15 mouse cellular contexts compared by ENCODE assay signal in the genomic region with DNA sequence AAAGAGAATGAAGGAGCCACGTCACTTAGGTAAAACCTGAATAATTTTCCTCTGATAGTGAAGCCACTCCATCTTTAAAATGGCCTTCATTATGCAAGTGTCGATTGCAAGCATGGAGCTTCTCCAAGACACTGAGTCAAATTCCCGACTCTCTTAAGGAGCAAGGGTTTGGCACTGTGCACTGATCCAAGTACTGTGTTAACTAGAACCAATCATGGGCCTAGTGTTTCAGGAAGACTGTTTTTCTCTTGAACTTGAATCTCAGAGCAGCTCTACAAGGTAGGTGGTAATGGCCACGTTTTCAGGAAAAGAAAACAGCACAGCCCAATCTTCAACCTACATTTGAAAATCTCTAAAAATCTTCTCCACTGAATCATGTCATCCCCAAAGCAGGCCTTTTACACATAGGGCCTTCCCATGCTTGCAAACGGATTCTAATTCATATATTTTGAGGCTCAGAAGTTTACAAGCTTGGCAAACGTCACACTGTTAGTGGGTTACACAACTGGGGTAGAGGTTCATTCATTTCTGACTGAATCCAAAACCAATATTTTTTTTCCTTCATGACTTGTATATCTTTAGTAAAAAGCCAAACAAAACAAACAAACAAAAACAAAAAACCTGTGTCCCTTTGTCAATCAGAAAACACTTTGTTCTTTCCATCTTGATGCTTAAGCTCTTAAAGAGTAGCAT.
DNase-seq lines count a peak whose midpoint lies in the region; ATAC-seq lines count a peak whose summit lies in the region.
"Had no signal": no experiment of that assay in that cellular context is flagged by ENCODE, and none has a peak within 500 bp of the region (broad histone marks: within the 10 kb centered on the region; RNA-seq: fewer than 3 reads in every experiment).

No protein-coding gene starts in this region.

- no peaks in the 10 kb centered on the region for H3K36me3 ChIP-seq in hindbrain, embryonic 10.5 days
- no peaks in the 10 kb centered on the region for H3K36me3 ChIP-seq in hindbrain, embryonic 13.5 days
- H3K36me3 ChIP-seq in midbrain, embryonic 12.5 days: no peaks in the 10 kb centered on the region
- no peaks in the 10 kb centered on the region for H3K36me3 ChIP-seq in midbrain, embryonic 16.5 days (ENCODE audit: control insufficient read depth, insufficient read depth, low read length)
- H3K36me3 ChIP-seq in hindbrain, embryonic 15.5 days: no peaks in the 10 kb centered on the region
- H3K36me3 ChIP-seq: embryonic facial prominence, embryonic 13.5 days had no signal

- peaks cover 16% of the 10 kb centered on the region for H3K4me1 ChIP-seq in hindbrain, embryonic 10.5 days (replicated peaks)
- H3K4me1 ChIP-seq in hindbrain, embryonic 13.5 days (replicated peaks): peaks cover 9% of the 10 kb centered on the region; the same call in 1 of the 2 replicates
- H3K4me1 ChIP-seq in midbrain, embryonic 12.5 days: peaks cover 10% of the 10 kb centered on the region
- H3K4me1 ChIP-seq in midbrain, embryonic 16.5 days (ENCODE audit: control insufficient read depth, insufficient read depth, low read length): no peaks in the 10 kb centered on the region
- 0 out of 2 replicates have a peak, but pooled peaks cover 4% of the 10 kb centered on the region for H3K4me1 ChIP-seq in hindbrain, embryonic 15.5 days (replicated peaks)

- H3K27ac ChIP-seq in hindbrain, embryonic 10.5 days: peak overlapping the region; percentile 88
- no peak overlapping the region for H3K27ac ChIP-seq in hindbrain, embryonic 13.5 days
- H3K27ac ChIP-seq in midbrain, embryonic 12.5 days (replicated peaks): peak overlapping the region; percentile 88
- H3K27ac ChIP-seq in midbrain, embryonic 16.5 days (ENCODE audit: low read length): no peak overlapping the region
- 0 out of 2 replicates have a peak overlapping the region, but pooled peaks have one; percentile 25 for H3K27ac ChIP-seq in hindbrain, embryonic 15.5 days (replicated peaks)

- H3K27me3 ChIP-seq in hindbrain, embryonic 10.5 days (ENCODE audit: insufficient read depth, poor library complexity, severe bottlenecking): no peaks in the 10 kb centered on the region
- no peaks in the 10 kb centered on the region for H3K27me3 ChIP-seq in hindbrain, embryonic 13.5 days
- no peaks in the 10 kb centered on the region for H3K27me3 ChIP-seq in midbrain, embryonic 12.5 days
- no peaks in the 10 kb centered on the region for H3K27me3 ChIP-seq in midbrain, embryonic 16.5 days (ENCODE audit: control insufficient read depth, insufficient read depth, low read depth, low read length)
- no peaks in the 10 kb centered on the region for H3K27me3 ChIP-seq in hindbrain, embryonic 15.5 days
- H3K27me3 ChIP-seq: embryonic facial prominence, embryonic 13.5 days had no signal

- H3K9ac ChIP-seq in hindbrain, embryonic 13.5 days: no peak overlapping the region
- H3K9ac ChIP-seq in midbrain, embryonic 12.5 days (replicated peaks): 0 out of 2 replicates have a peak overlapping the region, but pooled peaks have one; percentile 24
- H3K9ac ChIP-seq in midbrain, embryonic 16.5 days (ENCODE audit: low read depth, low read length): no peak overlapping the region
- H3K9ac ChIP-seq in hindbrain, embryonic 15.5 days: no peak overlapping the region
- H3K9ac ChIP-seq: embryonic facial prominence, embryonic 13.5 days had no signal

- H3K9me3 ChIP-seq in hindbrain, embryonic 10.5 days: no peaks in the 10 kb centered on the region
- no peaks in the 10 kb centered on the region for H3K9me3 ChIP-seq in hindbrain, embryonic 13.5 days
- no peaks in the 10 kb centered on the region for H3K9me3 ChIP-seq in midbrain, embryonic 12.5 days
- H3K9me3 ChIP-seq in midbrain, embryonic 16.5 days (replicated peaks; ENCODE audit: control insufficient read depth, low read length, poor library complexity, severe bottlenecking): no peaks in the 10 kb centered on the region
- H3K9me3 ChIP-seq in hindbrain, embryonic 15.5 days: no peaks in the 10 kb centered on the region
- H3K9me3 ChIP-seq: embryonic facial prominence, embryonic 13.5 days had no signal

- no peak overlapping the region for H3K4me3 ChIP-seq in hindbrain, embryonic 10.5 days
- H3K4me3 ChIP-seq in hindbrain, embryonic 13.5 days: no peak overlapping the region
- H3K4me3 ChIP-seq in midbrain, embryonic 12.5 days: no peak overlapping the region
- H3K4me3 ChIP-seq in midbrain, embryonic 16.5 days (ENCODE audit: low read depth, low read length): no peak overlapping the region
- no peak overlapping the region for H3K4me3 ChIP-seq in hindbrain, embryonic 15.5 days
- H3K4me3 ChIP-seq: embryonic facial prominence, embryonic 13.5 days had no signal

- no peak overlapping the region for H3K4me2 ChIP-seq in hindbrain, embryonic 13.5 days
- H3K4me2 ChIP-seq in midbrain, embryonic 12.5 days (replicated peaks): no peak overlapping the region
- no peak overlapping the region for H3K4me2 ChIP-seq in midbrain, embryonic 16.5 days (ENCODE audit: low read length)
- no peak overlapping the region for H3K4me2 ChIP-seq in hindbrain, embryonic 15.5 days
- H3K4me2 ChIP-seq: embryonic facial prominence, embryonic 13.5 days; heart, embryonic 11.5 days; liver, embryonic 11.5 days had no signal

- no peak for DNase-seq in hindbrain, embryonic 10.5 days (ENCODE audit: low spot score)
- DNase-seq in adrenal gland, postnatal 4 days (ENCODE audit: low spot score in 2 of 2): no peak
- DNase-seq in cerebellum, adult 9-10 months: no peak
- DNase-seq: B cell, adult 2 months; kidney, adult 11 months; lung, postnatal 14 days; right cerebral cortex, adult 18-20 months; spleen, adult 18-20 months had no signal

- no peak for ATAC-seq in hindbrain, embryonic 13.5 days (ENCODE audit: low FRiP score)
- ATAC-seq in midbrain, embryonic 12.5 days (ENCODE audit: low FRiP score, low read depth): no peak
- ATAC-seq in midbrain, embryonic 16.5 days: no peak
- no peak for ATAC-seq in hindbrain, embryonic 15.5 days (ENCODE audit: low FRiP score, low read depth)

- WGBS in hindbrain, embryonic 10.5 days: 89% methylated on average over 6 of the region's 6 CpGs
- WGBS in hindbrain, embryonic 13.5 days: 78% methylated on average over 6 of the region's 6 CpGs
- 86% methylated on average over 6 of the region's 6 CpGs for WGBS in midbrain, embryonic 12.5 days
- WGBS in midbrain, embryonic 16.5 days: 84% methylated on average over 6 of the region's 6 CpGs
- WGBS in hindbrain, embryonic 15.5 days: 78% methylated on average over 6 of the region's 6 CpGs

Comparison
In these comparisons a context has a peak if more than half of its experiments do, and no peak if none do; other contexts are left out.
1. H3K27ac ChIP-seq: peak in hindbrain, embryonic 10.5 days (single experiment), midbrain, embryonic 12.5 days (single experiment) and hindbrain, embryonic 15.5 days (single experiment); none in hindbrain, embryonic 13.5 days (single experiment) and midbrain, embryonic 16.5 days (single experiment).